Mouse (Mus musculus) forelimb bud, embryonic 11.5 days (tissue): ENCODE data around the gene Cylc1.

Experiments
- DNase-seq: peaks from one replicate; pipeline ENCODE4 v3.0.0-alpha.2; 2012; ENCODE audit warnings: low read depth, low spot score

Gene Cylc1

GRCm38 (mm10) chrX:111110118-111110517, at the start of gene Cylc1:
Cylc1 (plus strand) TSS chrX:111110418.
- DNase-seq: no peak

- no peak for DNase-seq
Observed at GRCm38 (mm10) chrX:111078680-111079079, 31.5 kb upstream of the Cylc1 start.

GRCm38 (mm10) chrX:111168040-111168439, 57.8 kb downstream of the Cylc1 start, which contains the start of gene Gm10112:
Gm10112 (plus strand) TSS chrX:111168340.
- DNase-seq: no peak
